Mouse (Mus musculus) embryonic facial prominence, embryonic 12.5 days (tissue): ENCODE data around the gene Ctnna3. TPM values are rescaled to one million over a fixed set of nuclear protein-coding genes. Genes with fewer than 3 reads are reported as not detected.
"Not testable (repeated sequence)": the region's sequence is repeated elsewhere in the genome, so short reads cannot be mapped to it uniquely, and the experiment has no call there.

ENCODE experiments used
- ATAC-seq: fragments of 200-750 bp; cut with Nextera tagmentation; 2 replicates; pipeline ENCODE4 v1.8.0; 2017; ENCODE audit not compliant: insufficient number of reproducible peaks, insufficient read depth, low FRiP score, low TSS enrichment
- H3K27ac ChIP-seq: fragments of 300-500 bp; sonication (generic); 2 replicates; pipeline ENCODE4 v1.5.1; 2016; ENCODE audit warnings: mild to moderate bottlenecking
- H3K27me3 ChIP-seq: fragments of 300-500 bp; sonication (generic); 2 replicates; pipeline ENCODE4 v1.6.1; 2016; ENCODE audit warnings: mild to moderate bottlenecking, moderate library complexity
- H3K36me3 ChIP-seq: fragments of 300-500 bp; sonication (generic); 2 replicates; pipeline ENCODE4 v1.6.1; 2016; ENCODE audit warnings: mild to moderate bottlenecking
- H3K4me1 ChIP-seq: fragments of 300-500 bp; sonication (generic); 2 replicates; pipeline ENCODE4 v1.6.1; 2016
- H3K4me2 ChIP-seq: fragments of 300-500 bp; sonication (generic); replicated peaks from 2 replicates; pipeline ENCODE4 v1.6.1; 2016; ENCODE audit warnings: mild to moderate bottlenecking, moderate library complexity
- H3K4me3 ChIP-seq: fragments of 300-500 bp; sonication (generic); 2 replicates; pipeline ENCODE4 v1.5.1; 2016; ENCODE audit warnings: mild to moderate bottlenecking
- H3K9ac ChIP-seq: fragments of 300-500 bp; sonication (generic); 2 replicates; pipeline ENCODE4 v1.6.1; 2016; ENCODE audit warnings: mild to moderate bottlenecking, moderate library complexity
- H3K9me3 ChIP-seq: fragments of 300-500 bp; sonication (generic); 2 replicates; pipeline ENCODE4 v1.6.1; 2016; ENCODE audit warnings: mild to moderate bottlenecking, moderate library complexity
- WGBS: fragments of 180-500 bp; shearing (Covaris S2); methylation state at CpG from one replicate; pipeline ENCODE4 v1.1.7; 2016; 5-methylcytosine and 5-hydroxymethylcytosine counted together
- polyA plus RNA-seq: library from polyadenylated mRNA; unstranded; fragments of >200 nt; fragmentation: Nextera tagmentation; extraction: Ambion mirVana; gene quantifications from 2 replicates; pipeline ENCODE4 v1.2.1, GENCODE M21; 2016

Ctnna3 gene
- polyA plus RNA-seq, 1 experiment from 2014 or later = 0.32 TPM

- no peak overlapping the region for H3K4me2 ChIP-seq
- H3K4me3 ChIP-seq = no peak overlapping the region
- H3K36me3 ChIP-seq = no peaks in the 10 kb centered on the region
- no peaks in the 10 kb centered on the region for H3K4me1 ChIP-seq
- no peak overlapping the region for H3K9ac ChIP-seq
- no peak overlapping the region for H3K27ac ChIP-seq
- H3K27me3 ChIP-seq = no peaks in the 10 kb centered on the region
- H3K9me3 ChIP-seq = no peaks in the 10 kb centered on the region; the same call in 1 of the 2 replicates
- ATAC-seq = no peak
Observed at GRCm38 (mm10) chr10:64305802-64306201, 875.9 kb downstream of the Ctnna3 start.

GRCm38 (mm10) chr10:64311622-64312292, 881.9 kb downstream of the Ctnna3 start:
- no peaks in the 10 kb centered on the region for H3K36me3 ChIP-seq
- no peak overlapping the region for H3K27ac ChIP-seq
- WGBS = 94% methylated on average over 2 of the region's 2 CpGs
- H3K4me3 ChIP-seq = no peak overlapping the region
- ATAC-seq = no peak
- H3K9ac ChIP-seq = no peak overlapping the region
- no peaks in the 10 kb centered on the region for H3K4me1 ChIP-seq
- H3K9me3 ChIP-seq = no peaks in the 10 kb centered on the region
- H3K27me3 ChIP-seq = no peaks in the 10 kb centered on the region
- H3K4me2 ChIP-seq = no peak overlapping the region

- no peak for ATAC-seq
- Histone ChIP-seq H3K4me1 (no peaks in the 10 kb centered on the region), H3K4me3 (no peak overlapping the region), H3K27me3 (no peaks in the 10 kb centered on the region), H3K4me2 (no peak overlapping the region), H3K9me3 (no peaks in the 10 kb centered on the region), H3K9ac (no peak overlapping the region), H3K27ac (no peak overlapping the region), H3K36me3 (no peaks in the 10 kb centered on the region)
- 88% methylated on average over 7 of the region's 7 CpGs for WGBS
Observed at GRCm38 (mm10) chr10:64320332-64320731, 890.4 kb downstream of the Ctnna3 start.

GRCm38 (mm10) chr10:64342702-64343379, 912.9 kb downstream of the Ctnna3 start:
- Histone ChIP-seq H3K9me3 (no peaks in the 10 kb centered on the region), H3K9ac (no peak overlapping the region), H3K27ac (no peak overlapping the region), H3K27me3 (no peaks in the 10 kb centered on the region), H3K36me3 (no peaks in the 10 kb centered on the region), H3K4me1 (no peaks in the 10 kb centered on the region), H3K4me3 (no peak overlapping the region), H3K4me2 (no peak overlapping the region)
- no peak for ATAC-seq
- 58% methylated on average over 4 of the region's 4 CpGs for WGBS

GRCm38 (mm10) chr10:64373288-64373687, 943.4 kb downstream of the Ctnna3 start:
- no peaks in the 10 kb centered on the region for H3K9me3 ChIP-seq
- H3K4me1 ChIP-seq = no peaks in the 10 kb centered on the region
- no peak overlapping the region for H3K27ac ChIP-seq
- H3K4me3 ChIP-seq = no peak overlapping the region
- H3K9ac ChIP-seq = no peak overlapping the region
- no peak overlapping the region for H3K4me2 ChIP-seq
- no peak for ATAC-seq
- 71% methylated on average over 3 of the region's 3 CpGs for WGBS
- H3K36me3 ChIP-seq = no peaks in the 10 kb centered on the region
- no peaks in the 10 kb centered on the region for H3K27me3 ChIP-seq

GRCm38 (mm10) chr10:64377751-64378150, 947.9 kb downstream of the Ctnna3 start:
- no peak overlapping the region for H3K9ac ChIP-seq
- no peaks in the 10 kb centered on the region for H3K36me3 ChIP-seq
- H3K27me3 ChIP-seq = no peaks in the 10 kb centered on the region
- H3K4me1 ChIP-seq = no peaks in the 10 kb centered on the region
- no peak overlapping the region for H3K4me3 ChIP-seq
- 87% methylated on average over 4 of the region's 4 CpGs for WGBS
- no peak for ATAC-seq
- no peak overlapping the region for H3K4me2 ChIP-seq
- H3K27ac ChIP-seq = no peak overlapping the region
- no peaks in the 10 kb centered on the region for H3K9me3 ChIP-seq

GRCm38 (mm10) chr10:64396579-64396978, 966.7 kb downstream of the Ctnna3 start:
- Histone ChIP-seq H3K9me3 (no peaks in the 10 kb centered on the region), H3K27me3 (no peaks in the 10 kb centered on the region), H3K9ac (no peak overlapping the region), H3K4me3 (no peak overlapping the region), H3K4me1 (no peaks in the 10 kb centered on the region), H3K36me3 (no peaks in the 10 kb centered on the region), H3K4me2 (no peak overlapping the region), H3K27ac (no peak overlapping the region)
- 59% methylated on average over 2 of the region's 2 CpGs for WGBS
- ATAC-seq = no peak; the same call in 1 of the 2 replicates

- WGBS = 20% methylated on average over 1 of the region's 1 CpGs
- ATAC-seq, H3K9ac ChIP-seq, H3K27me3 ChIP-seq, H3K4me2 ChIP-seq, H3K27ac ChIP-seq, H3K9me3 ChIP-seq, H3K4me3 ChIP-seq, H3K36me3 ChIP-seq, H3K4me1 ChIP-seq: not testable (repeated sequence)
Observed at GRCm38 (mm10) chr10:64418396-64418795, 988.5 kb downstream of the Ctnna3 start.

- Histone ChIP-seq H3K27ac (no peak overlapping the region), H3K9me3 (no peaks in the 10 kb centered on the region), H3K4me3 (no peak overlapping the region), H3K36me3 (no peaks in the 10 kb centered on the region), H3K9ac (no peak overlapping the region), H3K27me3 (no peaks in the 10 kb centered on the region), H3K4me2 (no peak overlapping the region), H3K4me1 (no peaks in the 10 kb centered on the region)
- ATAC-seq = no peak
Observed at GRCm38 (mm10) chr10:64438736-64439135, 1008.8 kb downstream of the Ctnna3 start.

- Histone ChIP-seq H3K27me3 (no peaks in the 10 kb centered on the region), H3K4me3 (no peak overlapping the region), H3K4me2 (no peak overlapping the region), H3K4me1 (no peaks in the 10 kb centered on the region), H3K9ac (no peak overlapping the region), H3K9me3 (no peaks in the 10 kb centered on the region), H3K36me3 (no peaks in the 10 kb centered on the region), H3K27ac (no peak overlapping the region)
- 84% methylated on average over 2 of the region's 2 CpGs for WGBS
- ATAC-seq = no peak
Observed at GRCm38 (mm10) chr10:64448624-64449023, 1018.7 kb downstream of the Ctnna3 start.

- no peak overlapping the region for H3K4me3 ChIP-seq
- H3K9ac ChIP-seq = no peak overlapping the region
- H3K9me3 ChIP-seq = no peaks in the 10 kb centered on the region
- H3K36me3 ChIP-seq = no peaks in the 10 kb centered on the region
- no peak for ATAC-seq
- no peaks in the 10 kb centered on the region for H3K4me1 ChIP-seq
- H3K4me2 ChIP-seq = no peak overlapping the region
- no peak overlapping the region for H3K27ac ChIP-seq
- H3K27me3 ChIP-seq = no peaks in the 10 kb centered on the region
- WGBS = 82% methylated on average over 5 of the region's 5 CpGs
Observed at GRCm38 (mm10) chr10:64483281-64483680, 1053.4 kb downstream of the Ctnna3 start.

GRCm38 (mm10) chr10:64489471-64489870, 1059.6 kb downstream of the Ctnna3 start:
- Histone ChIP-seq H3K4me1 (no peaks in the 10 kb centered on the region), H3K27ac (no peak overlapping the region), H3K9me3 (no peaks in the 10 kb centered on the region), H3K36me3 (no peaks in the 10 kb centered on the region), H3K4me2 (no peak overlapping the region), H3K4me3 (no peak overlapping the region), H3K27me3 (no peaks in the 10 kb centered on the region), H3K9ac (no peak overlapping the region)
- no peak for ATAC-seq
